9 mouse cellular contexts compared by ENCODE assay signal in the genomic region with DNA sequence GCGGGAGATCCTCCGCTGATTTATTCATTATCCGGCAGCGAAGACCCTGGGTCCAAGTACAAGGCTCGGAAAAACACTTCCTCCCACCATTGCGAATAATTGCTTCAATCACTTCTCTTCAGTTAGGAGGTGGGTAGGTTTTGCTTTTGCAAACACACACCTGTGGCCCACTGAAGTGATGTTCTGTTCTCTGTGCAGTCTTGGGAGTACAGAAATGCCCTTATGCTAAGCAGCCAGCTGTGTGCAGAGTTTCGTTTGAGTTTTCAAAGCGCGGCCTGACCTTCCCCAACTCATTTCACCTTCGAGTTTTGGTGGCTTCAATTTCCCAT. TPM values are rescaled to one million over a fixed set of nuclear protein-coding genes. Genes with fewer than 3 reads are reported as not detected.
DNase-seq lines count a peak whose midpoint lies in the region; ATAC-seq lines count a peak whose summit lies in the region.
"Had no signal": no experiment of that assay in that cellular context is flagged by ENCODE, and none has a peak within 500 bp of the region (broad histone marks: within the 10 kb centered on the region; RNA-seq: fewer than 3 reads in every experiment).

No protein-coding gene starts in this region.

- DNase-seq in embryo, embryonic 10 days (ENCODE audit: low spot score) = peak; percentile 9
- DNase-seq in embryo, embryonic 11 days = no peak
- peak; percentile 79 for DNase-seq in A20 (ENCODE audit: low read depth, low spot score)
- DNase-seq in forebrain, embryonic 11.5 days (ENCODE audit: low spot score) = no peak
- peak; percentile 22 for DNase-seq in retina, embryonic 14.5 days (ENCODE audit: low spot score)
- DNase-seq in urinary bladder, postnatal 36 days (ENCODE audit: low spot score in 2 of 2) = no peak
- no peak for DNase-seq in layer of hippocampus, postnatal 25 days (ENCODE audit: extremely low spot score in 1 of 2, low spot score in 1 of 2)

- peaks cover 6% of the 10 kb centered on the region for H3K4me1 ChIP-seq in forebrain, embryonic 11.5 days (replicated peaks; ENCODE audit: control insufficient read depth, insufficient read depth, low read length)
- peaks cover 28% of the 10 kb centered on the region for H3K4me1 ChIP-seq in limb, embryonic 12.5 days (replicated peaks)

- no peaks in the 10 kb centered on the region for H3K9me3 ChIP-seq in forebrain, embryonic 11.5 days (ENCODE audit: control insufficient read depth, low read length)
- no peaks in the 10 kb centered on the region for H3K9me3 ChIP-seq in limb, embryonic 12.5 days

- H3K27ac ChIP-seq in forebrain, embryonic 11.5 days (ENCODE audit: low read depth, low read length) = no peak overlapping the region
- no peak overlapping the region for H3K27ac ChIP-seq in limb, embryonic 12.5 days

- no peak for ATAC-seq in forebrain, embryonic 11.5 days (replicated peaks; ENCODE audit: low FRiP score)
- ATAC-seq in limb, embryonic 12.5 days (ENCODE audit: insufficient number of reproducible peaks, insufficient read depth, low FRiP score, low TSS enrichment, low read depth) = no peak

- peaks cover 15% of the 10 kb centered on the region for H3K27me3 ChIP-seq in forebrain, embryonic 11.5 days (ENCODE audit: control insufficient read depth, insufficient read depth, low read length)
- peaks cover 28% of the 10 kb centered on the region for H3K27me3 ChIP-seq in limb, embryonic 12.5 days

- no peak overlapping the region; the same call in 1 of the 2 replicates for H3K9ac ChIP-seq in forebrain, embryonic 11.5 days (ENCODE audit: low read length)
- H3K9ac ChIP-seq in limb, embryonic 12.5 days (replicated peaks) = 0 out of 2 replicates have a peak overlapping the region, but pooled peaks have one; percentile 27

- H3K36me3 ChIP-seq in forebrain, embryonic 11.5 days (ENCODE audit: control insufficient read depth, insufficient read depth, low read length) = no peaks in the 10 kb centered on the region
- H3K36me3 ChIP-seq in limb, embryonic 12.5 days = no peaks in the 10 kb centered on the region
- H3K36me3 ChIP-seq: G1E had no signal

- WGBS in forebrain, embryonic 11.5 days = 5% methylated on average over 10 of the region's 10 CpGs
- WGBS in limb, embryonic 12.5 days = 5% methylated on average over 10 of the region's 10 CpGs

- H3K4me3 ChIP-seq in forebrain, embryonic 11.5 days (ENCODE audit: low read depth, low read length) = peak overlapping the region; percentile 64
- peak overlapping the region; percentile 72 for H3K4me3 ChIP-seq in limb, embryonic 12.5 days (replicated peaks)

- peak overlapping the region; percentile 94 for H3K4me2 ChIP-seq in forebrain, embryonic 11.5 days (ENCODE audit: low read depth, low read length, severe bottlenecking)
- H3K4me2 ChIP-seq in limb, embryonic 12.5 days = peak overlapping the region; percentile 95

RNA-seq across cellular contexts. Expression of a gene that starts 1.0 kb away (rescaled TPM):
- 0.49 and 0.80 TPM in 2 replicates for polyA plus RNA-seq in forebrain, embryonic 11.5 days (2014; fragmentation: Nextera tagmentation; extraction: Ambion mirVana)
- 1.2 and 1.4 TPM in 2 replicates for polyA plus RNA-seq in limb, embryonic 12.5 days (2016; fragmentation: Nextera tagmentation; extraction: Ambion mirVana)
- total RNA-seq in layer of hippocampus, postnatal 25 days (2021) = 10 to 100 TPM; 22.6 to 23.5 TPM

RNA-seq across cellular contexts. Expression of a gene that starts 27.8 kb away (rescaled TPM):
- polyA plus RNA-seq in forebrain, embryonic 11.5 days (2014; fragmentation: Nextera tagmentation; extraction: Ambion mirVana) = 27.2 and 28.0 TPM in 2 replicates
- polyA plus RNA-seq in limb, embryonic 12.5 days (2016; fragmentation: Nextera tagmentation; extraction: Ambion mirVana) = 20.8 and 21.2 TPM in 2 replicates
- 10 to 100 TPM; 21.9 to 23.2 TPM for total RNA-seq in layer of hippocampus, postnatal 25 days (2021)

Comparison
In these comparisons a context has a peak if more than half of its experiments do, and no peak if none do; other contexts are left out.
1. DNase-seq: peak in embryo, embryonic 10 days (single experiment), A20 (single experiment) and retina, embryonic 14.5 days (single experiment); none in embryo, embryonic 11 days (single experiment), forebrain, embryonic 11.5 days (single experiment), urinary bladder, postnatal 36 days (0 of 2) and layer of hippocampus, postnatal 25 days (0 of 2).